Mouse (Mus musculus) brain, embryonic 18.5 days (tissue): ENCODE measurements at regions not wholly inside any gene's neighbourhood (a gene's known extent, or its start where the extent isn't known, plus 50 kb on each side); places are given as distances from the start of the nearest gene placed in this dataset.

Experiments used
- DNase-seq: peaks from one replicate; pipeline ENCODE4 v3.0.0-alpha.2; 2012; ENCODE audit warnings: low read depth, low spot score

- DNase-seq: no peak
These were observed 100.6 kb downstream of the Slc17a6 start for GRCm38 (mm10) chr7:51722420-51722819.

GRCm38 (mm10) chr7:51723955-51724354 lies 102.1 kb downstream of the Slc17a6 start:
- DNase-seq: no peak

DNA sequence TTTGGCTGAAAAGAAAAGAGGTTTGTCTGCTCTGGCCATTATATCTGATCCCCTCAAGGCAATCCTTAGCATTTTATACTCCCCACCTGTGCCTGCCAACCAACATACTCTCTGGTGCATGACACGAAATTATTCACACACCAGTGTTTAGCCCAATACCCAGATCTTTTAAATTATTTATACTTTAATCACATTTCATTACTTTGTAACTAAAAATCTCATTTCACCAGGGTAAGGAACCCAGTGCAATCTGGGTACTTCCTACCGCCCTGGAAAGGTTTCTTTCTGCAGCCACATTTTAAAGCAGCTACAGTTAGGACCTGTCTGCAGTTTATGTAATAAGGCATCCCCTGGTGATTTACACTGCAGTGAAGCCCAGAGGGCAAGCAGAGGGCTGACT lies 114.5 kb downstream of the Slc17a6 start:
- DNase-seq: no peak

DNA sequence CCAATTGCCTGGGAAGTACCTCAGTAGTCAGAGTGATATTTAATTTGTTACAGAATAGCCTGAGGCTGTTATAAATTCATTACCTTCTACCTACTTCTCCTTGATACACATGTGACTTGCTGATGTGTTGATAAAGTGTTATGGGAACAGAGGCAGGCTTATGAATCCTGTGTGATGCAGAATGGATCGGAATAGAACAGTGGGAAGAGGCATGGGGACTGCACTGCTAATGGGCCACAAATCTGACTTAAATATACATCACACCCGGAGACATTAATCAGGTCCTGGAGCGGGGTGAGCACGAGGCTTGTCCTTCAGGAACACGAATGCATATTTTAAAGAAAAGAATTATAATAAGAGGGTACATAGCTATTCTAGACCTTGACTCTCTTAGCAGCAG lies 117.8 kb downstream of the Slc17a6 start:
- no peak for DNase-seq

DNA sequence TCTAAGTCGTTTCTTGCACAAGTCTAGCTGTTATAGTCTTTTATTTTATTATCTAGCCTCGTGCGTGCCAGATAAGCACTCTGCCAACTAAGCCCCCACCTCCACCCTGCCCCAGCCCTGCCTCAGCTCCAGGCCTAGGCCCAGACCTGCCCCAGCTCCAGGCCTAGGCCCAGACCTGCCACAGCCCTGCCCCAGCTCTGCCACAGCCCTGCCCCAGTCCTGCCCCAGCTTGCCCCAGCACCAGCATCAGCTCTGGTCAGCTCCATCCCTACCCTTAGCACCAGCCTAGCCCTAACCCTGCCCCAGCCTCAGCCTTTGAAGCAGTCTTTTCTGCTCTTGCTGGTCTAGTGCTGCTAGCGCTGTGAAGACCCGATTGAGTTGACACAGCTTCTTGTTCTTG lies 119.1 kb downstream of the Slc17a6 start:
- DNase-seq: no peak

- DNase-seq: no peak
These were observed 119.1 kb upstream of the Gas2 start for GRCm38 (mm10) chr7:51742720-51743119.

- DNase-seq: no peak
These were observed 116.2 kb upstream of the Gas2 start for GRCm38 (mm10) chr7:51745598-51745997.

GRCm38 (mm10) chr7:51748633-51749303 lies 113.0 kb upstream of the Gas2 start:
- peak; percentile 88 for DNase-seq

DNA sequence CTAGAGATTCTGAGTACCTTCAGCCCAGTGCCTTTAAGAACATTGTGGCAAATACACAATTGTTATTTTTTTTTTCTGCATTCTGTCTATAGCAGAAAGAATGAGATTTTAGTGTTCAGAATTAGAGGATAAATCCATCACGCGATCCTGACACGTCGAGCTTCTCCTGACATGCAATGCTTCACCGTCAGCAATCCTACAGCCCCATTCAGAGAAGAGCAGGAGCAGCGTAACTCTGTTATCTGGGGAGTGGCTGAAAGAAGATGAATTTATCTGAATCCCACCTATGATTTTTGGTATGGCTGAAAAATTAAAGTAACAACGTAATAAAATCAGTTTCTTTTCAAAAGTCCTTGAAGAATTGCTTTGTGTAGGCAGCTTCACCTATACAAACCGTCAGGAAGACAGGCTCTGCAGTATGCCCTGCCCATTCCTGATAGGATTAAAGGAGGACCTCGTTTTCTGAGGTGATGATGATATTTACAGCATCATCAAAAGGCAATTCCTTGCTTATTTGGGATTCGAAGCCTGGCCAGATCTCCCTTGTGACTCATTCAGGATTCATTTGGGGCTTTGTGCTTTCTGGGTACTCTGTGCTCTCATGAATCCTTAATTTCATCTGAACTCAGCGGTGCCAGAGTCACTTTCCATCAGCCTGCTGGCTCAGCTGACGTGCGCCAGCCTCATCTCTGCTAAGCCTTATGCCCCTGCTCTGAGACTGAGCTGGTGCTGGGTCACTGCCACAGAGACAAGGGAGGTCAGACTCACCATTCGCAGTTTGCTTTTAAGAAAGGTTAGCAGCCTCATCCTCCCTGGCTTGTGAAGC lies 112.3 kb upstream of the Gas2 start:
- DNase-seq: peak; percentile 39

DNA sequence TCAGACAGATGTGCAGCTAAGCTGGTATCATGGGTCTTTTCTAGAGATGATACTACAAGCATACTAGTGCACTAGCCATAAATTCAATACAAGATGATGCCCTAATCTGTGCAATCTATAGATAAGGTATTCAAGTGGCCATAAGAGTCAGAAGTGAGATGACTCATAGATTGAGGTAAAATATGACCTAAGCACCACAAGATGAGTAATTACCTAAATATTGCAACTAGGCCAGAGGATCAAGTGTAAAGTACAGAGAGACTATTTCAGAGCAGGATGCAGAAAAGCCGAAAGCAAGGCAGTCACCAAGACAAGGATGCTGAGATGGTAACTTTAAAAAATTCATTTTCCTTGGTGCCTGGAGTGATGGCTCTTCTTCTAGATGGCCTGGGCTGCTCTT lies 111.5 kb upstream of the Gas2 start:
- DNase-seq: no peak

GRCm38 (mm10) chr7:51753062-51753461 lies 108.8 kb upstream of the Gas2 start:
- no peak for DNase-seq

DNA sequence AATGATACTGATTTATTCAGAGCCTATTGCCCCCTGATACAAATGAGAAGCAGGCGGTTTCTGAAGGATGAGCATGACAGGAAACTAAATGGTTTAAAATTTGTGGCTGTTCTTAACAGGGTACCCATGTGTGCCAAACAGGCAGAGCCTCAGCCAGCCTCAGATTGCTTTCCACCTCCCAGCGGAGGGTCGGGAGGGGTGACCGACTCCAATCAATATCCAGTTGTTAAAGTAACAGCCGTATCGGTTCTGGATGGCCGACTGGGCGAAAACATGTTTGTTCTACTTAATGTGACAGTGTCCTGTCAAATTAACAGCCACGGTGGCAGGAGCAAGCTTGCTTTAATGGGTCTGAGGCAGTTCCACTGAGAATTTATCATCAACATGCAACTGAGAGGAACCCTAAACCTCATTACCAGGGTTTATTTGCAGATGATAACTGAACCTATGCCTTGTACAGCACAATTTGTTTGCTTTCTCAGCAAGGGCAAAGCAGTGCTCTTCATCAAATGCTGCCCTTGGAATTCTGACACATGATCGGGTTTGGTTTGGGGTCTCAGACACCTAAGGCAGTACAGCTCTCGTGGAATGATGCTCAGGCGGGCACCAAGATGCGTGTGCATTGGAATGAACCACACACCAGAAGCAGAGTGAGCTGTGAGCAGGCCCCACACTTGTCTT lies 107.5 kb upstream of the Gas2 start:
- no peak for DNase-seq

DNA sequence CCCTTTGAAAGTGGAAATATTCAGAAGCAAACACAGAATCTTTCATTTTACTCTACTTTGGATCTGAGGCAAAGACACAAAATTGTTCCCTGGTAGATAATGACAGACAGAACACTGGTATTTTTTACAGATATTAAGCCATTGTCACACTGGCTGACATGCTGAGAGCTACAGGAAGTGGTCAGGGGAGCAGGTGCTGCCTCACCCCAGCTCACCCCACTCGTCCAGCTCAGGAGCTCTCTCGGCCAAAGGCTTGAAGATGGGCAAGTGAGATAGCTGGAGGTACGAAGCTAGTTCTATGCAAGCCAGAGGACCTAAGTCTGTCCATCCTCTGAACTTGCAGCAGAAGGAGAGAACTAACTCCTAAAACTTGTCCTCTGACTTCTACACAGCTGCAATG lies 105.6 kb upstream of the Gas2 start:
- no peak for DNase-seq

DNA sequence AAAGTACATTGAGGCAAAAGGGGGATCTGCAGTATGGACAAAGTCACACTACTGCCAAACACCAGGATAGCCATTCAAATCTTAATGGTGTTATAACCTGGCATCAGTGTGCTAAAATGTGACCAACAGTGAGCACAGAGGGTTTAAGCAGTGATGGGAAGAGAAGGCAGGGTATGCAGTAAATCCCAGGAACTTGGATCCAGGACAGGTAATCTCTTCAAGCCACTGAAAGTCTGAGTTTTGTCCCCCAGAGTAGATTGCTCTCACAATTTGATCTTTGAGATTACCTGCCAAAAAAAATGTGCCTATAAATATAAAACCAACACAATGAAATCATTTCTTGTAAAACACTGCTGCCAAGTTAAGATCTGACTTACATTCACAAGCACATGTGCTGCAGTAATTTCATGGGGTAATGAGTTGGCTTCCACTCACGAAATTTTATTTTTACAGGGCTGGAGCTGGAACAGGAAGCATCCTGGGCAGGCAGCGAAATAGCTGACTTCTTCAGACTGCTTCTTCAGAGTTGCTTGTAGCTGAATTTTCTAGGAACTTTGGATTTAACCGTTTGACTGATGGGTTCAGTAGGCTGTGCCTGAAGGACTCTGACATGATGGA lies 102.2 kb upstream of the Gas2 start:
- no peak for DNase-seq

DNA sequence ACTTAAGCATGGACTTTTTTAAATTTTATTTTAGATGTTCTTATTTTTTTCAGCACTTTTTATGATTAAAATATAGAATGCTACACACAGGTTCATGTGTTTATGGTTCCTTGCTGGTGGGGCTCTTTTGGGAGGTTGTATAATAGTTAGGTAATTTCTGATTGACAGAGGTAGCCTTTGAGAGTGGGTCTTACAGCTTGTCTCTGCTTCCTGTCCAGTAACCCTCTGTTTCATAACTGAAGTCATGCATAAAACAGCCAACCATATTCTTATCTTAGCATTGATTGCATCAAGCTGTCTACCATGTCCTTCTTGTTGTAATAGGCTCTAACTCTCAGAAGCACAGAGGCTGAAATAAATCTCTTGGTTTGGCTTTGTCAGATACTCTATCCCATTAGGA lies 94.7 kb upstream of the Gas2 start:
- no peak for DNase-seq

GRCm38 (mm10) chr7:51771895-51772871 lies 89.6 kb upstream of the Gas2 start:
- DNase-seq: no peak

GRCm38 (mm10) chr7:51775968-51776367 lies 85.8 kb upstream of the Gas2 start:
- no peak for DNase-seq

DNA sequence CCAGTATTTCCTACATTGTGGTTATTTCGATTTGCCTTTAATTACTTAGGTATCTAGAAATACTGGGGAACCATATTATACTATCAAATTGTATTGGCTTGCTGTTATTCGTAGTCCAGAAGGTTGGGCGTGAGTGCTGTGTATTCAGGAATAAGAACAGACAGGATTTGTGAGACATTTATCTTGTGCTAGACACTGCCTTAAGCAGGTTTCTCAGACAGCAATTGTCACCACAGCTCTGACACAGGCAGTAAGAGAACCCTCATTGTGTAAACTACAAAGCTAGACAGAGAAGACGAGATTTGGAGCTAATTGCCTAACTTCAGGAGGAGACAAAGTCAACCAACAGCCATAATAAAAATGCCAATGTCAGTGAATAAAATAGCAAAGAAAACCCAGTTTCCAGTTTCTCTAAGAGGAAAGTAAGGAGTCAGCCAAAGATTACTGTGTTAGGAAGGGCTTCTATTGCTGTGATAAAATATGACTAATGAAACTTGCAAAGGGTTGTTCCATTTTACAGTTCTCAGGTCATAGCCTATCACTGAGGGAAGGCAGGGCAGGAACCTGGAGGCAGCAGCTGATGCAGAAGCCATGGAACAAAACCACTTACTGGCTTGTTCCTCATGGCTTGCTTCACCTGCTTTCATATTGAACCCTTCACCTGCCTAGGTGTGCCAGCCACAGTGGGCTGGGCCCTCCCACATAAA lies 78.6 kb upstream of the Gas2 start:
- no peak for DNase-seq

GRCm38 (mm10) chr7:51783923-51784686 lies 77.7 kb upstream of the Gas2 start:
- no peak for DNase-seq
